Mouse (Mus musculus): ENCODE results near the gene Man1a.

DNA sequence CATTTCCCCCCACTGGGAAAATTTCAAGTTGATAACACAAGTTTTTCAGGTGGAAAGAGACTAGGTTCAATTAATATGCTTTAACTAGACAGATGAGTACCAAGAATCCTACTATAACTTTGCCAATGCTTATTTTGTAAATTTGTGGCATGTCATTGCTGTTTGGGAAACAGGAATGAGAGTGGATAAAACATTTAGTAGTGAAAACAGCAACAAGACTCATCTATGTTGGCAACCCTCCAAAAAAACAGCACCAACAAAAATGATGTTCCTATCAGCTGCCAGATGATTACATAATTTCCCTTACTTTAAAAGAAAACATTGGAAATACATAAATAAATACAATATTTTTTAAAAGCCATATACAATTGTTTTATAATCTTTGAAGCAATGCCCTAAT lies 102.2 kb downstream of the Man1a start:
- TF ChIP-seq EP300 (IDR thresholded peaks at IDR 0.05; ENCODE audit: insufficient read depth, low read depth, low read length), result no peak
- no peak for TF ChIP-seq CTCF (IDR thresholded peaks at IDR 0.05)

Measured in heart, adult 2 months (tissue).